Mouse (Mus musculus) brain, embryonic 14.5 days (tissue): Measurements from ENCODE around the gene Anxa5.

Experiments used
- CTCF ChIP-seq: fragments of 200-500 bp; IDR thresholded peaks from 2 replicates; pipeline ENCODE4 v1.5.1; 2012; ENCODE audit warnings: inconsistent platforms, mild to moderate bottlenecking, moderate library complexity, borderline replicate concordance; ENCODE audit not compliant: insufficient read depth, insufficient read length; ENCODE audit errors: extremely low read depth
- POLR2A ChIP-seq: fragments of 200-500 bp; IDR thresholded peaks from 2 replicates; pipeline ENCODE4 v1.6.1; 2012; ENCODE audit warnings: mild to moderate bottlenecking, inconsistent platforms, borderline replicate concordance; ENCODE audit not compliant: poor library complexity, insufficient read depth, insufficient read length, severe bottlenecking; ENCODE audit errors: extremely low read depth

DNA sequence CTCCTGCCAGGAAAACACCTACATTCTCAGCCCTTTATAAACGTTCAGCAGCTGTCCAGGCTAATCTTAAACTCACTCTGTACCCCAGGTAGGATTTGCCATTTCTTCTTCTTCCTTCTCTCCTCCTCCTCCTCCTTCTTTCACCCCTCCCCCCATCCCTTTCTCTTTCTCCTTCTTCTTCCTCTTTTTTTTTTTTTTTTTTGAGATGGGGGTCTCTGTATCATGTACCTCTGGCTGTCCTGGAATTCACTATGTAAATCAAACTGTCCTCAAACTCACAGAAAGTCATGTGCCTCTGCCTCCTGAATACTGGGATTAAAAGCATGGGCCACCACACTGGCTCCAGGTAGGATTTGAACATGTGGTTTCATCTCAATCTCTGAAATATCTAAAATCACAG, 13.3 kb downstream of the Anxa5 start:
- TF ChIP-seq CTCF = no peak
- no peak for TF ChIP-seq POLR2A
